Mouse (Mus musculus) CH12.LX (cell line): Measurements from ENCODE around the gene Zbtb9. TPM values are rescaled to one million over a fixed set of nuclear protein-coding genes. Genes with fewer than 3 reads are reported as not detected.
"Not testable (repeated sequence)": the region's sequence is repeated elsewhere in the genome, so short reads cannot be mapped to it uniquely, and the experiment has no call there.

Source experiments
- DNase-seq: peaks from one replicate; pipeline ENCODE4 v3.0.0-alpha.2; 2013; ENCODE audit errors: extremely low read depth
- H3K27ac ChIP-seq: 2 replicates; pipeline ENCODE4 v1.5.1; 2012; ENCODE audit warnings: low read depth, mild to moderate bottlenecking, control low read depth, moderate library complexity; ENCODE audit not compliant: insufficient read depth
- H3K27me3 ChIP-seq: replicated peaks from 2 replicates; pipeline ENCODE3; 2012; ENCODE audit warnings: inconsistent platforms
- H3K36me3 ChIP-seq, 2 experiments: replicated peaks in 1 of 2; 2 replicates each; pipeline versions ENCODE3 to v1.6.1; 2012; ENCODE audit warnings: inconsistent platforms in 1 of 2, low read length in 1 of 2, mild to moderate bottlenecking in 1 of 2, mixed read lengths in 1 of 2, moderate library complexity in 1 of 2; ENCODE audit not compliant: control insufficient read depth in 1 of 2, insufficient read depth in 1 of 2
- H3K4me1 ChIP-seq, 2 experiments: 2 replicates each; pipeline ENCODE4 v1.6.1; 2012; ENCODE audit warnings: inconsistent platforms in 1 of 2, moderate library complexity in 1 of 2; ENCODE audit not compliant: insufficient read depth in 2 of 2, control insufficient read depth in 1 of 2
- H3K4me2 ChIP-seq: 2 replicates; pipeline ENCODE4 v1.6.1; 2012; ENCODE audit warnings: low read depth, mild to moderate bottlenecking, control low read depth; ENCODE audit not compliant: poor library complexity, insufficient read depth, severe bottlenecking
- H3K4me3 ChIP-seq, 3 experiments: fragments of 150-350 bp in 1 of 3; sonication (generic) in 1 of 3; replicated peaks in 1 of 3; 2 replicates each; pipeline versions ENCODE3 to v1.5.1; 2011 to 2012; ENCODE audit warnings: low read depth in 2 of 3, low read length in 2 of 3, mild to moderate bottlenecking in 2 of 3, moderate library complexity in 2 of 3, control low read depth in 1 of 3, improper control_type of control experiment in 1 of 3, inconsistent platforms in 1 of 3, mixed read lengths in 1 of 3; ENCODE audit not compliant: poor library complexity in 1 of 3
- H3K79me2 ChIP-seq: replicated peaks from 2 replicates; pipeline ENCODE4 v1.6.1; 2012; ENCODE audit warnings: mild to moderate bottlenecking, moderate library complexity; ENCODE audit not compliant: control insufficient read depth, poor library complexity, insufficient read depth, severe bottlenecking; ENCODE audit errors: extremely low read depth
- H3K9ac ChIP-seq: 2 replicates; pipeline ENCODE4 v1.6.1; 2012; ENCODE audit warnings: low read depth, mild to moderate bottlenecking, control low read depth, moderate library complexity; ENCODE audit not compliant: insufficient read depth
- H3K9me3 ChIP-seq: replicated peaks from 2 replicates; pipeline ENCODE3; 2012; ENCODE audit warnings: low read length, inconsistent platforms, mixed read lengths
- BHLHE40 ChIP-seq: IDR thresholded peaks from 2 replicates; pipeline ENCODE4 v1.6.1; 2011; ENCODE audit warnings: mild to moderate bottlenecking, low read depth, low read length, improper control_type of control experiment
- CTCF ChIP-seq, 2 experiments: IDR thresholded peaks in 1 of 2; conservative IDR thresholded peaks in 1 of 2; 2 replicates each; pipeline ENCODE4 v1.5.1; 2011 to 2012; ENCODE audit warnings: low read depth in 2 of 2, low read length in 2 of 2, improper control_type of control experiment in 1 of 2, inconsistent platforms in 1 of 2, mild to moderate bottlenecking in 1 of 2, moderate library complexity in 1 of 2
- ELF1 ChIP-seq: IDR thresholded peaks from 2 replicates; pipeline ENCODE4 v1.6.1; 2014; ENCODE audit warnings: low read depth, mild to moderate bottlenecking, inconsistent platforms, low read length, improper control_type of control experiment
- HCFC1 ChIP-seq: IDR thresholded peaks from 2 replicates; pipeline ENCODE4 v1.6.1; 2012; ENCODE audit warnings: low read depth, mild to moderate bottlenecking, inconsistent platforms, low read length, improper control_type of control experiment
- JUND ChIP-seq: conservative IDR thresholded peaks from 2 replicates; pipeline ENCODE4 v1.6.1; 2011; ENCODE audit warnings: low read depth, low read length, improper control_type of control experiment
- KAT2A ChIP-seq: IDR thresholded peaks from 2 replicates; pipeline ENCODE4 v1.6.1; 2012; ENCODE audit warnings: low read length, improper control_type of control experiment, inconsistent platforms; ENCODE audit not compliant: insufficient replicate concordance
- MAFK ChIP-seq: IDR thresholded peaks from 2 replicates; pipeline ENCODE4 v1.6.1; 2011; ENCODE audit warnings: low read length, improper control_type of control experiment; ENCODE audit not compliant: insufficient replicate concordance
- MAZ ChIP-seq: IDR thresholded peaks from 2 replicates; pipeline ENCODE4 v1.6.1; 2012; ENCODE audit warnings: low read depth, mild to moderate bottlenecking, inconsistent platforms, low read length, improper control_type of control experiment, moderate library complexity
- NELFE ChIP-seq: IDR thresholded peaks from 2 replicates; pipeline ENCODE4 v1.6.1; 2011; ENCODE audit warnings: low read depth, low read length, improper control_type of control experiment
- NRF1 ChIP-seq: IDR thresholded peaks from 2 replicates; pipeline ENCODE4 v1.6.1; 2014; ENCODE audit warnings: low read depth, mild to moderate bottlenecking, inconsistent platforms, low read length, improper control_type of control experiment, moderate library complexity
- PAX5 ChIP-seq: IDR thresholded peaks from 2 replicates; pipeline ENCODE4 v1.6.1; 2012; ENCODE audit warnings: low read length, inconsistent platforms, mixed read lengths
- POLR2A ChIP-seq: IDR thresholded peaks from 2 replicates; pipeline ENCODE4 v1.6.1; 2011; ENCODE audit warnings: low read depth, mild to moderate bottlenecking, improper control_type of control experiment, low read length
- POLR2AphosphoS2 ChIP-seq: IDR thresholded peaks from 2 replicates; pipeline ENCODE4 v1.6.1; 2011; ENCODE audit warnings: low read depth, low read length, improper control_type of control experiment
- RAD21 ChIP-seq: IDR thresholded peaks from 2 replicates; pipeline ENCODE4 v1.6.1; 2011; ENCODE audit warnings: low read depth, mild to moderate bottlenecking, low read length, improper control_type of control experiment, moderate library complexity
- RCOR1 ChIP-seq: conservative IDR thresholded peaks from 2 replicates; pipeline ENCODE4 v1.6.1; 2012; ENCODE audit warnings: low read depth, mild to moderate bottlenecking, inconsistent platforms, low read length, improper control_type of control experiment
- SMC3 ChIP-seq: IDR thresholded peaks from 2 replicates; pipeline ENCODE4 v1.6.1; 2011; ENCODE audit warnings: low read depth, low read length, improper control_type of control experiment
- UBTF ChIP-seq: IDR thresholded peaks from 2 replicates; pipeline ENCODE4 v1.6.1; 2012; ENCODE audit warnings: low read depth, mild to moderate bottlenecking, inconsistent platforms, low read length, improper control_type of control experiment, moderate library complexity
- USF1 ChIP-seq: IDR thresholded peaks from 2 replicates; pipeline ENCODE4 v1.6.1; 2014; ENCODE audit warnings: low read depth, mild to moderate bottlenecking, inconsistent platforms, low read length, improper control_type of control experiment
- USF2 ChIP-seq: conservative IDR thresholded peaks from 2 replicates; pipeline ENCODE4 v1.6.1; 2011; ENCODE audit warnings: low read depth, low read length, improper control_type of control experiment
- ZC3H11A ChIP-seq: IDR thresholded peaks from 2 replicates; pipeline ENCODE4 v1.6.1; 2012; ENCODE audit warnings: low read depth, mild to moderate bottlenecking, inconsistent platforms, low read length, improper control_type of control experiment
- ZKSCAN1 ChIP-seq: IDR thresholded peaks from 2 replicates; pipeline ENCODE4 v1.6.1; 2012; ENCODE audit warnings: low read depth, inconsistent platforms, low read length, improper control_type of control experiment, borderline replicate concordance
- ZMIZ1 ChIP-seq: IDR thresholded peaks from 2 replicates; pipeline ENCODE4 v1.6.1; 2012; ENCODE audit warnings: low read depth, mild to moderate bottlenecking, inconsistent platforms, low read length, improper control_type of control experiment
- ZNF384 ChIP-seq: IDR thresholded peaks from 2 replicates; pipeline ENCODE4 v1.6.1; 2012; ENCODE audit warnings: low read depth, low read length, improper control_type of control experiment, inconsistent platforms
- dilution Hi-C: fragments of 300-500 bp; cut with MboI; formaldehyde crosslinking; loops from 2 replicates; pipeline ENCODE4 v1.14.3; 2020; ENCODE audit warnings: low sequenced_read_pairs; ENCODE audit not compliant: extremely low pct_unique_long_range_greater_than_20kb, extremely low pct_ligation_motif_present
- in situ Hi-C: fragments of 300-500 bp; cut with MboI; formaldehyde crosslinking; loops from 3 replicates; pipeline ENCODE4 v1.14.3; 2019; ENCODE audit warnings: low sequenced_read_pairs, low pct_ligation_motif_present, low pct_unique_long_range_greater_than_20kb, mixed read lengths
- polyA plus RNA-seq: library from polyadenylated mRNA; unstranded; fragments of >175 nt; gene quantifications from 2 replicates; pipeline ENCODE4 v1.2.1, GENCODE M21; 2012; ENCODE audit warnings: low read depth; ENCODE audit not compliant: insufficient read length
- total RNA-seq, 2 experiments: library from RNA; depleted of rRNA; stranded (reverse); fragments of 300-350 nt in 1 of 2; fragments of >200 nt in 1 of 2; gene quantifications; 2 replicates each; pipeline ENCODE4 v1.2.3; 2012 to 2014

Zbtb9 gene
- total and polyA plus RNA-seq, 3 experiments: 2.0 to 14.3 (median 8.1) TPM

- H3K4me3 ChIP-seq, H3K9ac ChIP-seq, H3K27me3 ChIP-seq, H3K27ac ChIP-seq, H3K79me2 ChIP-seq, H3K9me3 ChIP-seq, dilution Hi-C loops, H3K4me2 ChIP-seq, in situ Hi-C loops: not testable (repeated sequence)
- H3K4me1 ChIP-seq: peaks cover 3 to 35% of the 10 kb centered on the region in 2 experiments; a peak in 2 of 4 replicates
- peak; percentile 42 for DNase-seq
- TF ChIP-seq RAD21: peak; percentile 46
- peak in 1 of 2 experiments; percentile 55; a peak in 2 of 4 replicates for TF ChIP-seq CTCF (conservative IDR thresholded peaks at IDR 0.05 in 1 of 2, IDR thresholded peaks at IDR 0.05 in 1 of 2; ENCODE audit: low read depth in 2 of 2, low read length in 2 of 2)
- peak; percentile 46 for TF ChIP-seq SMC3
- peaks cover 55 to 75% of the 10 kb centered on the region in 2 experiments for H3K36me3 ChIP-seq
Measured at GRCm38 (mm10) chr17:26931795-26932194, 41.2 kb upstream of the Zbtb9 start.

GRCm38 (mm10) chr17:26932839-26933398, 40.0 kb upstream of the Zbtb9 start, which contains the start of gene Phf1:
Gene Phf1, plus strand, starts transcription at chr17:26933052.
- peak; percentile 27; the same call in 1 of the 2 replicates for TF ChIP-seq POLR2AphosphoS2
- TF ChIP-seq BHLHE40: peak; percentile 48
- no peak for TF ChIP-seq UBTF
- peak; percentile 86 for TF ChIP-seq NRF1
- Histone ChIP-seq H3K9ac (no peak within 1 kb of the TSS), H3K79me2 (peaks cover under 1% of the 10 kb centered on the region; the same call in 1 of the 2 replicates), H3K4me3 (peak within 1 kb of the TSS; percentile 49 to 58 (median 55)), H3K27me3 (no peaks in the 10 kb centered on the region), H3K27ac (no peak within 1 kb of the TSS), H3K9me3 (no peaks in the 10 kb centered on the region), H3K4me2 (peak within 1 kb of the TSS; percentile 47), H3K4me1 (peaks cover 5 to 46% of the 10 kb centered on the region in 2 experiments; a peak in 3 of 4 replicates), H3K36me3 (peaks cover 54 to 73% of the 10 kb centered on the region in 2 experiments)
- in situ Hi-C loops: no loop called here
- dilution Hi-C loops: no loop called here
- peak; percentile 86 for DNase-seq

DNA sequence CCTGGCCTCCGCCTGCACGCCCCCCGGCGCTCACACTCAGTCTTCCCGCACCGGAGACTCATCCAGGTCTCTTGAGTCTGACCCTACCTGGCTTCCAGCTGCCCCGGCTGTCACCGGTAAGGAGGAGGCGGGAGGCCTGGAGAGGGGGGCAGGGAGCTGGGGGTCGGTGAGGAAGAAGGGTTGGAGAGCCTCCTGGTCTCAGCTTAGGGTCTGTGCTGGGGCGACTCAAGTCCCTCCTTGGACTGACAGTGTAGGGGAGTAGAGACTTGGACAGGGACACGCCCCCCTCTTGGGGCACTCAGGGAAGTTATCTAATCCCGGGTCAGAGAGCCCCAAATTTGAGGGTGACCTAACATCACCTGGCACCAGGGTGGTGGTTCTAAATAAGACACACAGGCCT, 39.5 kb upstream of the Zbtb9 start:
- peaks cover 5 to 47% of the 10 kb centered on the region in 2 experiments; a peak in 3 of 4 replicates for H3K4me1 ChIP-seq
- peaks cover 5% of the 10 kb centered on the region for H3K79me2 ChIP-seq
- H3K9ac ChIP-seq: no peak overlapping the region
- peak overlapping the region; percentile 47 for H3K4me2 ChIP-seq
- no peaks in the 10 kb centered on the region for H3K27me3 ChIP-seq
- no peak for DNase-seq
- TF ChIP-seq CTCF (conservative IDR thresholded peaks at IDR 0.05 in 1 of 2, IDR thresholded peaks at IDR 0.05 in 1 of 2; ENCODE audit: low read depth in 2 of 2, low read length in 2 of 2): no peak
- no peak for TF ChIP-seq POLR2A
- no peak for TF ChIP-seq NELFE
- TF ChIP-seq HCFC1: no peak
- no peak for TF ChIP-seq USF1
- TF ChIP-seq ELF1: no peak
- TF ChIP-seq RCOR1: no peak
- no peak for TF ChIP-seq MAZ
- TF ChIP-seq ZNF384: no peak
- no peak for TF ChIP-seq UBTF
- TF ChIP-seq USF2: no peak
- no peak for TF ChIP-seq MAFK
- no peak for TF ChIP-seq ZMIZ1
- TF ChIP-seq KAT2A: no peak
- no peak for TF ChIP-seq BHLHE40
- TF ChIP-seq PAX5: no peak
- TF ChIP-seq ZKSCAN1: no peak
- no peak for TF ChIP-seq JUND
- no peak for TF ChIP-seq ZC3H11A
- TF ChIP-seq, all 38 proteins: peak for 0
- Histone ChIP-seq H3K27ac (no peak overlapping the region), H3K36me3 (peaks cover 52 to 71% of the 10 kb centered on the region in 2 experiments), H3K9me3 (no peaks in the 10 kb centered on the region), H3K4me3 (peak overlapping the region; percentile 49 to 58 (median 55))
- dilution Hi-C loops: no loop called here
- in situ Hi-C loops: no loop called here
